Mouse (Mus musculus) heart, embryonic 13.5 days (tissue): ENCODE measurements around the gene Rgs6. TPM values are rescaled to one million over a fixed set of nuclear protein-coding genes. Genes with fewer than 3 reads are reported as not detected.

Source experiments
- ATAC-seq: fragments of 200-750 bp; cut with Nextera tagmentation; 2 replicates; pipeline ENCODE4 v1.8.0; 2017; ENCODE audit warnings: moderate TSS enrichment; ENCODE audit not compliant: insufficient number of reproducible peaks, low FRiP score, low TSS enrichment; ENCODE audit errors: extremely low read depth
- H3K27ac ChIP-seq: fragments of 300-500 bp; sonication (generic); replicated peaks from 2 replicates; pipeline ENCODE4 v1.5.1; 2015; ENCODE audit warnings: moderate library complexity, mild to moderate bottlenecking, inconsistent platforms
- H3K27me3 ChIP-seq: fragments of 300-500 bp; sonication (generic); replicated peaks from 2 replicates; pipeline ENCODE4 v1.6.1; 2015; ENCODE audit warnings: mild to moderate bottlenecking, inconsistent platforms
- H3K36me3 ChIP-seq: fragments of 300-500 bp; sonication (generic); 2 replicates; pipeline ENCODE4 v1.6.1; 2015; ENCODE audit warnings: mild to moderate bottlenecking, inconsistent platforms
- H3K4me1 ChIP-seq: fragments of 300-500 bp; sonication (generic); 2 replicates; pipeline ENCODE4 v1.6.1; 2015; ENCODE audit warnings: inconsistent platforms
- H3K4me2 ChIP-seq: fragments of 300-500 bp; sonication (generic); 2 replicates; pipeline ENCODE4 v1.6.1; 2015; ENCODE audit warnings: inconsistent platforms, mild to moderate bottlenecking, moderate library complexity
- H3K4me3 ChIP-seq: fragments of 300-500 bp; sonication (generic); 2 replicates; pipeline ENCODE4 v1.5.1; 2015; ENCODE audit warnings: moderate library complexity, mild to moderate bottlenecking, inconsistent platforms
- H3K9ac ChIP-seq: fragments of 300-500 bp; sonication (generic); 2 replicates; pipeline ENCODE4 v1.6.1; 2015; ENCODE audit warnings: inconsistent platforms, mild to moderate bottlenecking, moderate library complexity
- H3K9me3 ChIP-seq: fragments of 300-500 bp; sonication (generic); 2 replicates; pipeline ENCODE4 v1.6.1; 2016; ENCODE audit warnings: inconsistent platforms
- WGBS: fragments of 180-500 bp; shearing (Covaris S2); methylation state at CpG from one replicate; pipeline ENCODE4 v1.1.7; 2015; ENCODE audit warnings: mixed read lengths; 5-methylcytosine and 5-hydroxymethylcytosine counted together
- polyA plus RNA-seq: library from polyadenylated mRNA; unstranded; fragments of >200 nt; fragmentation: Nextera tagmentation; extraction: Ambion mirVana; gene quantifications from 2 replicates; pipeline ENCODE4 v1.2.1, GENCODE M21; 2015

Rgs6 gene
- polyA plus RNA-seq, 1 experiment from 2014 or later = 13.6 TPM

- Histone ChIP-seq H3K27ac (peak overlapping the region; percentile 56), H3K9ac (no peak overlapping the region), H3K9me3 (no peaks in the 10 kb centered on the region), H3K4me2 (no peak overlapping the region), H3K4me3 (no peak overlapping the region), H3K36me3 (no peaks in the 10 kb centered on the region), H3K4me1 (peaks cover 23% of the 10 kb centered on the region), H3K27me3 (no peaks in the 10 kb centered on the region)
- ATAC-seq = no peak
- 90% methylated on average over 2 of the region's 2 CpGs for WGBS
Measured at GRCm38 (mm10) chr12:83099920-83100319, 511.8 kb downstream of the Rgs6 start.

GRCm38 (mm10) chr12:83100413-83100812, 512.3 kb downstream of the Rgs6 start:
- Histone ChIP-seq H3K27me3 (no peaks in the 10 kb centered on the region), H3K9ac (no peak overlapping the region), H3K27ac (peak overlapping the region; percentile 56), H3K4me2 (no peak overlapping the region), H3K4me1 (peaks cover 26% of the 10 kb centered on the region), H3K4me3 (no peak overlapping the region), H3K36me3 (no peaks in the 10 kb centered on the region), H3K9me3 (no peaks in the 10 kb centered on the region)
- ATAC-seq = no peak
- 35% methylated on average over 9 of the region's 9 CpGs for WGBS

GRCm38 (mm10) chr12:83100848-83101247, 512.8 kb downstream of the Rgs6 start:
- no peak for ATAC-seq
- H3K4me2 ChIP-seq = no peak overlapping the region
- peak overlapping the region; percentile 56 for H3K27ac ChIP-seq
- H3K4me3 ChIP-seq = no peak overlapping the region
- WGBS = 25% methylated on average over 7 of the region's 7 CpGs
- H3K27me3 ChIP-seq = no peaks in the 10 kb centered on the region
- no peaks in the 10 kb centered on the region for H3K9me3 ChIP-seq
- no peak overlapping the region for H3K9ac ChIP-seq
- no peaks in the 10 kb centered on the region for H3K36me3 ChIP-seq
- peaks cover 29% of the 10 kb centered on the region for H3K4me1 ChIP-seq

- ATAC-seq = no peak
- Histone ChIP-seq H3K4me2 (no peak overlapping the region), H3K27me3 (no peaks in the 10 kb centered on the region), H3K9me3 (no peaks in the 10 kb centered on the region), H3K9ac (no peak overlapping the region), H3K36me3 (no peaks in the 10 kb centered on the region), H3K4me3 (no peak overlapping the region), H3K27ac (no peak overlapping the region), H3K4me1 (peaks cover 37% of the 10 kb centered on the region)
- WGBS = 48% methylated on average over 9 of the region's 9 CpGs
Measured at GRCm38 (mm10) chr12:83105514-83106119, 517.5 kb downstream of the Rgs6 start.

GRCm38 (mm10) chr12:83106120-83106517, 518.0 kb downstream of the Rgs6 start:
- H3K4me1 ChIP-seq = peaks cover 37% of the 10 kb centered on the region
- no peak overlapping the region for H3K4me2 ChIP-seq
- ATAC-seq = no peak
- WGBS = 35% methylated on average over 5 of the region's 5 CpGs
- H3K27ac ChIP-seq = no peak overlapping the region
- no peak overlapping the region for H3K4me3 ChIP-seq
- H3K27me3 ChIP-seq = no peaks in the 10 kb centered on the region
- H3K36me3 ChIP-seq = no peaks in the 10 kb centered on the region
- no peak overlapping the region for H3K9ac ChIP-seq
- H3K9me3 ChIP-seq = no peaks in the 10 kb centered on the region

- Histone ChIP-seq H3K27me3 (no peaks in the 10 kb centered on the region), H3K27ac (no peak overlapping the region), H3K9me3 (no peaks in the 10 kb centered on the region), H3K4me1 (peaks cover 43% of the 10 kb centered on the region), H3K36me3 (no peaks in the 10 kb centered on the region), H3K4me2 (no peak overlapping the region), H3K4me3 (no peak overlapping the region), H3K9ac (no peak overlapping the region)
- no peak for ATAC-seq
- WGBS = 83% methylated on average over 4 of the region's 4 CpGs
Measured at GRCm38 (mm10) chr12:83109486-83109885, 521.4 kb downstream of the Rgs6 start.

- H3K9ac ChIP-seq = no peak overlapping the region; the same call in 1 of the 2 replicates
- 57% methylated on average over 11 of the region's 11 CpGs for WGBS
- no peak for ATAC-seq
- H3K27me3 ChIP-seq = no peaks in the 10 kb centered on the region
- H3K27ac ChIP-seq = peak overlapping the region; percentile 7; the same call in 1 of the 2 replicates
- peaks cover 46% of the 10 kb centered on the region for H3K4me1 ChIP-seq
- 0 out of 2 replicates have a peak overlapping the region, but pooled peaks have one; percentile 10 for H3K4me2 ChIP-seq
- no peaks in the 10 kb centered on the region for H3K36me3 ChIP-seq
- no peaks in the 10 kb centered on the region for H3K9me3 ChIP-seq
- H3K4me3 ChIP-seq = no peak overlapping the region
Measured at GRCm38 (mm10) chr12:83109891-83110630, 522.0 kb downstream of the Rgs6 start.

- peak overlapping the region; percentile 7; the same call in 1 of the 2 replicates for H3K27ac ChIP-seq
- no peaks in the 10 kb centered on the region for H3K9me3 ChIP-seq
- peaks cover 41% of the 10 kb centered on the region for H3K4me1 ChIP-seq
- 36% methylated on average over 3 of the region's 3 CpGs for WGBS
- no peak overlapping the region; the same call in 1 of the 2 replicates for H3K9ac ChIP-seq
- H3K27me3 ChIP-seq = no peaks in the 10 kb centered on the region
- no peak overlapping the region for H3K4me3 ChIP-seq
- ATAC-seq = no peak
- H3K36me3 ChIP-seq = no peaks in the 10 kb centered on the region
- no peak overlapping the region for H3K4me2 ChIP-seq
Measured at GRCm38 (mm10) chr12:83110711-83111110, 522.6 kb downstream of the Rgs6 start.

GRCm38 (mm10) chr12:83112283-83112682, 524.2 kb downstream of the Rgs6 start:
- Histone ChIP-seq H3K27me3 (no peaks in the 10 kb centered on the region), H3K4me2 (no peak overlapping the region), H3K27ac (no peak overlapping the region), H3K4me1 (peaks cover 31% of the 10 kb centered on the region), H3K36me3 (no peaks in the 10 kb centered on the region), H3K4me3 (no peak overlapping the region), H3K9ac (no peak overlapping the region), H3K9me3 (no peaks in the 10 kb centered on the region)
- WGBS = 84% methylated on average over 5 of the region's 5 CpGs
- no peak for ATAC-seq

- 60% methylated on average over 6 of the region's 6 CpGs for WGBS
- no peaks in the 10 kb centered on the region for H3K27me3 ChIP-seq
- H3K4me2 ChIP-seq = no peak overlapping the region
- peaks cover 31% of the 10 kb centered on the region for H3K4me1 ChIP-seq
- no peak overlapping the region for H3K27ac ChIP-seq
- no peak for ATAC-seq
- peak overlapping the region; percentile 28; the same call in 1 of the 2 replicates for H3K9ac ChIP-seq
- H3K36me3 ChIP-seq = no peaks in the 10 kb centered on the region
- no peak overlapping the region for H3K4me3 ChIP-seq
- H3K9me3 ChIP-seq = no peaks in the 10 kb centered on the region
Measured at GRCm38 (mm10) chr12:83112901-83113628, 525.0 kb downstream of the Rgs6 start.

GRCm38 (mm10) chr12:83113971-83114370, 525.9 kb downstream of the Rgs6 start:
- peaks cover 31% of the 10 kb centered on the region for H3K4me1 ChIP-seq
- H3K27me3 ChIP-seq = no peaks in the 10 kb centered on the region
- no peak overlapping the region for H3K9ac ChIP-seq
- no peak overlapping the region for H3K27ac ChIP-seq
- H3K4me3 ChIP-seq = no peak overlapping the region
- 66% methylated on average over 3 of the region's 3 CpGs for WGBS
- no peak for ATAC-seq
- no peaks in the 10 kb centered on the region for H3K36me3 ChIP-seq
- H3K4me2 ChIP-seq = no peak overlapping the region
- no peaks in the 10 kb centered on the region for H3K9me3 ChIP-seq
